Mouse (Mus musculus) liver, postnatal 0 days (tissue): ENCODE results near the gene Fzr1.

Experiments used
- CTCF ChIP-seq: sonication (generic); IDR thresholded peaks from 2 replicates; pipeline ENCODE4 v1.5.1; 2016; ENCODE audit warnings: antibody characterized with exemption, low read depth
- EP300 ChIP-seq: IDR thresholded peaks from 2 replicates; pipeline ENCODE4 v1.6.1; 2016; ENCODE audit warnings: antibody characterized with exemption, low read depth, mild to moderate bottlenecking

DNA sequence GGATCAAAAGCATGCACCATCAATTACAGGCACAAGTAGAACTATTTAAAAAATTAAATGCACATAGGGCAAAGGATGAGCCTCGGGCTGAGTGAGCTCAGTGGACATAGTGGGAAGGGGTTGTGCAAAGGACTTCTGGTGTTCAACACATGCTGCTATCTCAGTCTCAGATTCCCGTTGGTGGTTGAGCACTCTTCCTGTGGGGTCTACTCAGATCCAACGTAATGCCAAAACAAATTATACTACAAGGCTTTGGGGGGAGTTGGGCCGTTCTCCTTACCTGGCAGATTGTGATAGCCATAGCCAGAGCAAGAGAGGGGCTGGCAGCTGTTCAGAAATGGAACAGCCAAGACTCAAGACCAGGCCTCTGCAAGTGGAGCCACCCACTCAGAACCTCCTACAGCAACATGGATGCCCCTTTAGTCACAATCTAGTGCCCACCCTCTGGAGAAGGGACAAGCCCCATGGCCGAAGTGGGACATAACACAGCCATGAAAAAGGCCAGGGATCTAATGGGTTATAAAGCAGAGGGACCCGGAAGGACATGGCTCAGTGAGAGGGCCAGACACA, 1.6 kb upstream of the Fzr1 start:
- TF ChIP-seq CTCF: no peak
- no peak for TF ChIP-seq EP300
